Mouse (Mus musculus) layer of hippocampus, postnatal 10 days (tissue): ENCODE results near the gene Card19. TPM values are rescaled to one million over a fixed set of nuclear protein-coding genes. Genes with fewer than 3 reads are reported as not detected.
A peak's percentile ranks its signal among the peaks of the same experiment; 100 is the strongest.

Experiments
- DNase-seq, 2 experiments: peaks; one replicate each; pipeline ENCODE4 v3.0.0; 2021; ENCODE audit warnings: low spot score in 2 of 2
- total RNA-seq, 2 experiments: library from RNA; stranded (reverse); gene quantifications; 2 replicates each; pipeline ENCODE4 v1.2.3; 2021

Card19 gene
- total RNA-seq, 2 experiments from 2014 or later, result 13.2 to 13.5 TPM

DNA sequence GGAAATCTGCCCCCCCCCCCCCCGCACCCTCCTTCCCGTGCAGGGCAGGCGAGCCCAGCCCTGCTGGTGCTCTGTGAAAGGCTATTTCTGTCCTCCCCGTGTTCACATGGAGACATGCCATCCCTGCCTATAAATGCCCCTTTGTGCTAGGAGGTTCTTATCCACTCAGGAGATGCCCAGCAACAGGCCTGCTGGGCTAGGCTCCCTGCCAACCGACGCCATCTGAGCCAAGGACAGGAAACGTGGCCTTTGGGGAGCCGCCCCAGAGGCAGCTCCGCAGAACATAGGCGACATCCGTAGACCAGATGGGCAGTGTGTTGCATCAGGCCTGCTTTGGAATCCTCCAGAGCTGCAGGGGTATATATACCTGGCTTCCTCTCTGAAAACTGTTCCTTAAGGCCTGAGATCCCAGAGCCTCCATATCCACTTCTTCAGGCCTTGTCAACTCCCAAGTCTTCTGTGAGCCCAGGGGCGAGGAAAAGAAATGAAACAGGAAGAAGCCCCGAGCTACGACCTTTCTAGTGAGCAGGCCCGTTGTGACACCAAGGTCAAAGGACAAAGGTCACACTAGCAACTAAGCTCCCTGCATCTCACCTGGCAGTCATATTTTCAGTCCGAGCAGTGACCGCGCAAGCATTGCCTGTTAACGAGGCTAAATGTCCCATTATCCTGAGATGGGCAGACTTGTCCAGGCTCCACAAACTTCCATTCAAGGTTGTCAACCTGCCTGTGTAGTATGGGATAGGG is 36.8 kb downstream of the Card19 start:
- peak; percentile 73 to 80 for DNase-seq

GRCm38 (mm10) chr13:49175509-49175908 is 40.3 kb downstream of the Card19 start:
- DNase-seq, result no peak

GRCm38 (mm10) chr13:49172971-49173596 is 42.8 kb downstream of the Card19 start:
- DNase-seq, result peak; percentile 94 to 95

GRCm38 (mm10) chr13:49172335-49172734 is 43.5 kb downstream of the Card19 start:
- DNase-seq, result peak; percentile 53 to 66

DNA sequence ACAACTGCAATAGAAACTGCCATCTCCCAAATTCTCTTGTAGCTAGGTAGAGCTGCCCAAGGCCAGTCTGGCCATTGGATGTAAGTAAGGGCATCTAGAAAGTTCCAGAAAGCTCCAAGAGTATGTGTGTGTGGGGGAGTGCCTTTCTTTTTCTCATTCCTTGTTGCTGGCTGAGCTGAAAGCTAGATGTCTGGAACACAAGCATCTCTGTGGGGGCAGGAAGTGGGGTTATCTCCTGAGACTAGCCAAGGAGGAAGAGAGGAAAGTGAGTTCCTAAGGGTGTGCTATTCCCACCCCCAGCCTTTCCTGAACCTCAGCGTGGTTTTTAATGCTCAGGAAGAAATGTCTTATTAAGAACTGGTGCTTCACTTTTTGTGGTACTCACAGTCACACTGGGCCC is 44.1 kb downstream of the Card19 start:
- DNase-seq, result no peak

DNA sequence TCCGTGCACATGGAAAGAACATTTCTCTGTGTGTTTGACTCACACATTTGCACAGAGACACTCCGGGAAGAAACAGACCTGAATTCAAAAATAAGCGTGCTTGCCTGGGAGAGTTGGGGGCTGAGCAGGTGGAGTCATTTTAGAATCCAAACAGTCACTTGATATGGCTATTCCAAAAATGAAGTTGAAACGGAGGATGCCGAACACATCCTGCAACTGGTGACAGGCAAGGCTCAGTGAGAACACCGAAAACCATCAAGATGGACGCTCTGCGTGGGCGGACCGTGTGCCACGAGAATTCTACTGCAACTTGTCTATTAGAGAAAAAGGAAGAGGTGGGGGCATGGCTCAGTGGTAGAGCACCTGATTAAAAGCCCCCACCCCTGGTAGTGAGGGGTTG is 45.2 kb downstream of the Card19 start:
- DNase-seq, result no peak

GRCm38 (mm10) chr13:49169448-49170207 is 46.2 kb downstream of the Card19 start:
- peak; percentile 96 for DNase-seq

GRCm38 (mm10) chr13:49167081-49167480 is 48.8 kb downstream of the Card19 start:
- DNase-seq, result no peak

DNA sequence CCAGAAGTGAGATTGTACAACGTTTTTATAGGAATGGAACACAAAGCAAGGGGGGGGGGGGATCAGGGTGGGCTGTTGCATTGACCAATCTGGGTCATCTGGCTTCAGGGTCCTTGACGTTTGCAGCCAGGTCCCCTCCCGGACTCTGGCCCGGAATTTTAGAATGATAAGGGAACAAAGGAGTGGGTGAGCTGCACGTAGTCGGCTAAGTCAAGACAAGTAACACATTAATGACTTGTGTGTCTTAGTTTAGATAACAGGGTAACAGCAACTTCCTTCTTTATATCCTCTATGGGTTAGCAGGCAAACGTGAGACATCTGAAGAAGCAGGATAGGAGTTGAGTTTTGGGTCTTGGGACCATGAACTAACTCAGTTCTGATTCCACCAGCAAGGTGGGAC is 52.2 kb downstream of the Card19 start:
- DNase-seq, result no peak

GRCm38 (mm10) chr13:49162722-49163121 is 53.1 kb downstream of the Card19 start:
- DNase-seq, result no peak

- no peak for DNase-seq
Observed at GRCm38 (mm10) chr13:49161236-49161635, 54.6 kb downstream of the Card19 start.

GRCm38 (mm10) chr13:49158040-49158713 is 57.7 kb downstream of the Card19 start:
- no peak for DNase-seq

- no peak for DNase-seq
Observed at GRCm38 (mm10) chr13:49156645-49157044, 59.2 kb downstream of the Card19 start.

DNA sequence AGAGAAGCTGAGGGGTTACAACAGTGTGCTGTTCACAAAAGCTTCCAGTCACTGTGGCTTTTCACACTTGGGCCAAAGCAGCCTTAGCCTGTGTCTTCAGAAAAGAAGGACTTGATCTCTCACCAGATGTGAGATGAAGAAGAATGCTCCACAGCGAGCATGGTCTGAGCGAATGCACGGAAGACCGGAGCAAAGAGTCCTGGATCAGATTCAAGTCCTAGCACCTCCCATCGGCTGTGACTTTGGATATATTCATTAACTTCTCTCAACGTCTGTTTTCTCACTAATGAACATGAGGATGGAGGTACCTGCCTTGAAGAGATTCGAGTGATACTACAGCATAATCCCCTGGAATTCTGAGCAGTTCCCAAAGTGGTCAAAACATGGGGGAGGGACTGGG is 61.2 kb downstream of the Card19 start:
- no peak for DNase-seq

DNA sequence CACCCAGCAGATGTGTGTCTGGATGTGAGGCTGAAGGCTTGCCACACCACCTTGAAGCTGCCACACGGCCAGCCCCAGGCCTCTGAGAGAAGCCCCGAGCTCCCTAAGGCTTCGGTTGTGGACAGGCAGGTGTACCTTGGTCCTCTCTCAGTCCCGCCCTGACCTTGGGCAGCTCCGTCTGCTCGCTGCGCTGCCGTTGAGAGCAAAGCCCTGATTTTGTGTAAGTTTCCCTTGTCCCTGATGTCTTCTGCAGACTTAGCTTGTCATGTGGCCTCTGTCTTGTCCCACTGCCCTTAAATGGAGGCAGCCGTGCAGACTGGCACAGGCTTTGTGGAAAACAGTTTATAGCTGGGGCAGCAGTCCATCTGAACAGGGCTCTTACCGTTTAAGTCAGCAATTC is 61.8 kb downstream of the Card19 start:
- DNase-seq, result no peak

Other genes starting within 250 kb of the Card19 start
- 10 to 100 TPM; 90.3 to 92.9 TPM for gene Fam120a, start 248.0 kb downstream of the Card19 start, total RNA-seq
- 10 to 100 TPM; 88.6 to 98.8 TPM for gene Wnk2, start 68.0 kb downstream of the Card19 start, total RNA-seq
- 10 to 100 TPM; 23.3 to 24.5 TPM for gene Ninj1, start 28.6 kb downstream of the Card19 start, total RNA-seq
- 1 to 10 TPM; 2.4 to 2.5 TPM for gene Susd3, start 32.7 kb upstream of the Card19 start, total RNA-seq
- 1 to 10 TPM; 7.9 to 8.1 TPM for gene Fgd3, start 104.3 kb upstream of the Card19 start, total RNA-seq
- 10 to 100 TPM; 45.0 to 45.3 TPM for gene Bicd2, start 125.5 kb upstream of the Card19 start, total RNA-seq
- gene Ippk, start 205.2 kb upstream of the Card19 start, total RNA-seq, result 10 to 100 TPM; 16.4 to 16.8 TPM